Mouse (Mus musculus) retina, embryonic 14.5 days (tissue): ENCODE measurements around the gene Wwp2.
A peak's percentile ranks its signal among the peaks of the same experiment; 100 is the strongest.
"Not testable (repeated sequence)": the region's sequence is repeated elsewhere in the genome, so short reads cannot be mapped to it uniquely, and the experiment has no call there.

ENCODE experiments used
- DNase-seq: peaks from one replicate; pipeline ENCODE4 v3.0.0-alpha.2; 2015; ENCODE audit warnings: low spot score

The Wwp2 gene

GRCm38 (mm10) chr8:107476786-107477185 lies 40.6 kb downstream of the Wwp2 start:
- not testable (repeated sequence) for DNase-seq

GRCm38 (mm10) chr8:107478728-107479127 lies 42.6 kb downstream of the Wwp2 start:
- DNase-seq: no peak

- no peak for DNase-seq
These were observed 44.3 kb downstream of the Wwp2 start for GRCm38 (mm10) chr8:107480436-107480835.

DNA sequence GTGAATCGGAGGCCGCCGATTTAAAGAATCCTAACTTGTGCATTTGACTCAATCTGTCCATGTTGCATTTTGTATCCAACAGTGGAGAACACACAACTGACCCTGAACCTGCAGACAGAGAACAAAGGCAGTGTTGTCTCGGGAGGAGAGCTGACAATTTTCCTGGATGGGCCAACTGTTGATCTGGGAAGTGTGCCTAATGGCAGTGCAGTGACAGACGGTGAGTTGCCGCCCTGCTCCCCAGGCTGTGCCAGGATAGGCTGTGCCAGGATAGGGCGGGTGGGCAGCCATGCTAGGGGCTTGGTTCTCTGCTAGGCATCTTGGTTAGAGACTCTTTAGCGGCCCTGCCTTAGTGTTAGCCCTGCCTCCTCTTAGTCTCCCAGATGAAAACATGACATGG lies 47.1 kb downstream of the Wwp2 start:
- no peak for DNase-seq

DNA sequence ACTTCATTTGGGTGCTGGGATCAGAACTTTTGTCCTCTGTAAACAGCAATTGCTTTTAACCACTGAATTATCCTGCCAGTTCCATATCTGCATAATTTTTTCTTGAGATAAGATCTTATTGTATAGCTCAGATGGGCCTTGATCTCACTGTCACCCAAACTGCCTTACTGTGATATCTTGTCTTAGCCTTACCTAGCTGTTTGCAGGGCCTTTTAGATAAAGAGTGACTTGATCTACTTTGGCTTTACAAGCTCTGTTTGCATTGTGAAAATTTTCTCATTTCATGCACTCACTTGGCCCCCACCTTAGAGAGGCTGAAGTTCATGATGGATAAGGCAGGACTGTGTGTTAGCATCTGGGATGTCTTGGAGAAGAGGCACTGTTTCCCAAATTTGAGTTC lies 48.8 kb downstream of the Wwp2 start:
- DNase-seq: no peak

GRCm38 (mm10) chr8:107488551-107488950 lies 52.4 kb downstream of the Wwp2 start:
- DNase-seq: no peak

- no peak for DNase-seq
These were observed 52.9 kb downstream of the Wwp2 start for GRCm38 (mm10) chr8:107489086-107489485.

GRCm38 (mm10) chr8:107489921-107490320 lies 53.8 kb downstream of the Wwp2 start:
- DNase-seq: no peak

- no peak for DNase-seq
These were observed 54.5 kb downstream of the Wwp2 start for GRCm38 (mm10) chr8:107490649-107491048.

DNA sequence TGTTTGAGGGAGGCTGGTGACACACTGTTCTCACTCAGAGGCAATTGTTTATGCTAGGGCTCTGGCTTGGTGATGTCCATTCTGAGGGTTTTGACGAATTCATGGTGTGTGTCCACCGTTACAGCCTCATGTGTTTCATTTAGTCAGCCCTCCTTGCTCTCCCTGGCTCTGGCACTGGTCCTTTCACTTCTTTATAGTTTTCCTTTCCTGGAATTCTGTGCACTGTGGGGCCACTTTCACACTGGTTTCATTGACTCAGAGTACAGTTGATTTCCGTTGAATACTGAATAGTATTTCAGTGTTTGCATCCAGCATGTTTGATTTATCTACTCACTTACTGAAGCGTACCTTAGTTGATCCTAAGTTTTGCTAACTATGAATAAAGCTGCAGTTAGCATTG lies 55.0 kb downstream of the Wwp2 start:
- DNase-seq: no peak

DNA sequence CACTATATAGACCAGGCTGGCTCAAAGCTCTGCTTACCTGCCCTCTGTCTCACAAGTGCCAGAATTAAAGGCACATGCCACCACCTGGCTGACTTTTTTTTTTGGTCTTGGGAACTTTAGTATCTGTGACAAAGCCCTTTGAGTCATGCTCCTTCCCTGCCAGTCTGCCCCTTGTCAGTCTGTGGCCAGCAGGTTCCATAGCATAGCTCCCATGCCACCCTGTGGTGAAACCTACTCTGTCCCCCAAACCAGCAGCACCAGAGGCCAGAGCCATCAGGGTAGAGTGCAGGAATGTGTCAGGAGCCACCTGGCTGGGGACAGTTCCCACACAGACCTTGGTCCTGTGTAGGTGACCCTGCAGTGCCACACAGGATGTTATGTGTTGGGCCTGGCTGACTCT lies 55.7 kb downstream of the Wwp2 start:
- DNase-seq: no peak

DNA sequence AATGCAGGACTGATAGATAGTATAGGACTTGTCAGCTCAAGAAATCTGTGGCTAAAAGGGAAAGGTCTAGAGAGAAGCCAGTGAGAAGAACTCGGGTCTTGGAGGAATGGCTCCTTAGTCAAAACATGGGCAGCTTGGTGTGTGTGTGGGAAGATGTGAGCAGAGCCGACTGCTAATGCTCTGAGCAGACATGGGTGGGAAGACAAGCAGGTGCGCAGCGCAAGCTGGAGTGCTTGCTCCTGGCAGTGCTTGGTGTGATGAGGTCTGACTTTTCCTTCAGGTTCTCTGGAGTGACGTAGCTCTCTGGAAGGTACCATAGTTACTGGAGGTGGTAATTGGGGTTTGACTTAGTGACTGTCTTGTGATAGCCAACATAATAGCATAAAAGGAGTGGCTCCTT lies 56.6 kb downstream of the Wwp2 start:
- DNase-seq: no peak

GRCm38 (mm10) chr8:107495425-107495824 lies 59.3 kb downstream of the Wwp2 start:
- no peak for DNase-seq

GRCm38 (mm10) chr8:107497708-107498107 lies 61.5 kb downstream of the Wwp2 start:
- DNase-seq: no peak

- DNase-seq: no peak
These were observed 62.2 kb downstream of the Wwp2 start for GRCm38 (mm10) chr8:107498390-107498789.

DNA sequence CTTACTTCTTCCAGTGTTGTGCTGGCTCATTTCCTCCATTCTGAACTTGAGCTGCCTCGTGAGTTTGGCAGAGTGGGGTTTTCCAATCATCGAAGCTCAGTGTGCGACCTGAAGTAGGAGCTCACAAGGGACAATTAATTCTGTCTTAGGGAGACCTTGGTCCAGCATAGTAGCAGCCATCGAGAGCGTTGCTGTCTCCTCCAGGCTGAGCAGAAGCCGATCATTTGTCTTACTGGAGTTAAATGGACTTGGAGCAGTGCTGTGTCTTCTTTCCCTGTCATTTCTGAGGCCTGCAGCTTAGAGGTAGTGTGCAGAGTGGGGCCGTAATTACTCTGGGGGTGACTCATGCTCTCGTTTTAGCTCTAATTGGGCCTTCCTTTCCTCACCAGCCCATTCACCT lies 62.6 kb downstream of the Wwp2 start:
- no peak for DNase-seq

GRCm38 (mm10) chr8:107499519-107499918 lies 63.4 kb downstream of the Wwp2 start:
- no peak for DNase-seq

DNA sequence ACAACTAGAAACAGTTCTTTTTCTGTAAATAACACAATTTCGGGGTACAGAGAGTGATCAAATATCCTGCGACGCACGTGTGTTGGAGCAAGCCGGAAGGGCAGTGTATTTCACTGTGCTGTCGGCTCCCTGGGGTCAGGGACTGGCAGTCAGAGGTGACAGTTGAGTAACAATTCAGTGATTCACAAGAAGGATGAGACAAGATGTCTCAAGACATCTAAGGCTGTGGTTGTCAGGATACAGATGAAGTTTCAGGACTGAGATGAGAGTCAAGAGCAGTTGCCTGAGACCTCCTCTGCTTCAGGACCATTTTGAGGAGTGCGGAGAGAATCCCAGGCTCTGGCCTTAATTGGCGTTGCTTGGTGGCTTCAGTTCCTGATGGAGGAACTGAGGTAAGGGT lies 66.2 kb downstream of the Wwp2 start:
- DNase-seq: no peak

- DNase-seq: peak; percentile 8
These were observed 66.8 kb downstream of the Wwp2 start for GRCm38 (mm10) chr8:107502922-107503321.

DNA sequence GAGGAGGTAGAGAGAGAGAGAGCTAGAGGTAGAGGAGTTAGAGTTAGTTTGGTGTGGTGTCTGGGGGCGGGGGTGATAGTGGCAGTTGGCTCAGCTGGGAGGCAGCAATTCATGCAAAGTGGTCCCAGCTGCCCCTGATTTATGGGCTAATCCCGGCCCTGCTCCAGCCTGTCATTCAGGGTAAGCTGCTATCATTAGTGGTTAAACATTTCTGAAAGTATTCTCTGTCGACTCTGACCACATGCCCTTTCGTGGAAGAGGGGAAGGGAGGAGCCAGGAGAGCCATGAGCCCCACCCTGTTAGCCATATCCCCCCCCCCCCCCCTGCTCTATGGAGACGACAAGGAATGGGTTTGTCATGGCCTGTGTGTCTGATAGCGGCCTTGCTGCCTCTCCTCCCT lies 67.2 kb downstream of the Wwp2 start:
- DNase-seq: peak; percentile 60

GRCm38 (mm10) chr8:107504239-107504985 lies 68.2 kb downstream of the Wwp2 start:
- no peak for DNase-seq

DNA sequence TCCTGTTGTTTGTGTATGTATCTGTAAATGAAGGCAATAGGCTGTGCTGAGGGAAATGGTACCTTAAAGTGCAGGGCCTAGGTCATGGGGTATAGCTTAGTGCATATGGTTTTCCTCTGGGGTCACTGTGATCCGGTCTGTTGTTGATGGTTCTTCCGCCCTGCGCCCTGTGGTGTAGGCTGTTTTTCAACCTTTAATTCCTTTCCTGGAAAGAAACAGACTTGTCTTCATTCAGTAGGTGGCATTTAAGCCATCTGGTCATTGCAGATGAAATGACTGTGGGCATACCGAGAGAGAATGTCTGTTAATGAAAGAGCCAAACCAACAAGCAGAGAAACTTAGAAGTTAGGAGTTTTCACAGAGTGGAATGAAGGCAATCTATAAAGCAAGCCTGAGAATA lies 69.1 kb downstream of the Wwp2 start:
- DNase-seq: no peak

- DNase-seq: no peak
These were observed 70.9 kb downstream of the Wwp2 start for GRCm38 (mm10) chr8:107507019-107507418.

DNA sequence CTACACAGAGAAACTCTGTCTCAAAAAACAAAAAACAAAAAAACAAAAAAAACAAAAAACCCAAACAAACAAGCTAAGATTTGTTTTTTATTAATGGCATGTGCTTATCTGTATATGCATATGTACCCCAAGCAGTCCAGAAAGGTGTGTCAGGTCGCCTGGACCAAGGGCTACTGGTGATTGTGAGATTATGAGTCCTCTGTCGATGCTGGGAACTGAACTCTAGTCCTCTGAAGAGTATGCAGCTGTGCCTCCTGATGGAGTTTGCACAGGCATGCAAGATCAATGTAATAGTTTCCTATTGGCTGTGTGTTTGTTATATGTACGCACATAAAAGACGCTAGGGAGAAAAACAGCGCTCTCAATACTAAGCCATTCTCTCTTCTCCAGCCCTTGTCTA lies 74.0 kb downstream of the Wwp2 start:
- DNase-seq: no peak
